Mouse (Mus musculus) heart, postnatal 0 days (tissue): ENCODE results near the gene Sstr5.

Experiments used
- CTCF ChIP-seq: IDR thresholded peaks from 2 replicates; pipeline ENCODE4 v1.5.1; 2016; ENCODE audit warnings: antibody characterized with exemption, control low read depth, low read depth
- EP300 ChIP-seq: IDR thresholded peaks from 2 replicates; pipeline ENCODE4 v1.6.1; 2016; ENCODE audit warnings: antibody characterized with exemption, low read depth

DNA sequence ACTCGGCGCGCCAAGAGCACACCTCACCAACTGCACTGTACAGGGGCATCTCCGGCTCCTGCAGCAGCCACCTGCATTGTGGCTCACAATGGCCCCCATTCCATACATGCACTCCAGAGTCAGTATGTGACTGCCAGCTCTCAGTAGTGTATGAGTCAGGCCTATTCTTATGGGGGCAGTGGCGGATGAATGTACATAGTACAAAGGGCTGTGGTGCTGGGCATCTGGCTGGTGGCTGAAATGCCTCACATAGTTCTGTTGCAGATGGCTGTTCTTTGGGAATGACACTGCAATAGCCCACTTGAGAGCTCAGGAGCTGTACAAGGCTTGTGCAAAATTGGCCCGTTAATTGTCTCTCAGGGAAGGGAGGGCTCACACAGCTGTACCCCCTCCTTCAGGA is 15.0 kb downstream of the Sstr5 start:
- TF ChIP-seq CTCF (no peak), EP300 (no peak)
